Mouse (Mus musculus): ENCODE measurements around the gene Parl. TPM values are rescaled to one million over a fixed set of nuclear protein-coding genes. Genes with fewer than 3 reads are reported as not detected.

Gene Parl
- total RNA-seq (2021), result 10 to 100 TPM; 62.8 to 65.7 TPM

GRCm38 (mm10) chr16:20301770-20302649, at the start of gene Parl:
Parl (minus strand) TSS chr16:20302387.
- DNase-seq (ENCODE audit: extremely low spot score in 1 of 2, low spot score in 2 of 2), result peak; percentile 73 to 90
- intact Hi-C loops (cut with DNase I), result loop anchor here (5.0 kb wide), 1 partner anchor 60 kb away; the partner anchor contains the start of gene Map6d1

GRCm38 (mm10) chr16:20345464-20345863, 43.3 kb upstream of the Parl start:
- DNase-seq (ENCODE audit: extremely low spot score in 1 of 2, low spot score in 2 of 2), result no peak

GRCm38 (mm10) chr16:20338616-20339015, 36.4 kb upstream of the Parl start:
- intact Hi-C loops (cut with DNase I), result no loop called here
- peak in 1 of 2 experiments; percentile 12 for DNase-seq (ENCODE audit: extremely low spot score in 1 of 2, low spot score in 2 of 2)

More at GRCm38 (mm10) chr16:20345464-20345863, 43.3 kb upstream of the Parl start:
- intact Hi-C loops (cut with DNase I), result no loop called here

- no peak for DNase-seq (ENCODE audit: extremely low spot score in 1 of 2, low spot score in 2 of 2)
- intact Hi-C loops (cut with DNase I), result no loop called here
These were observed 32.7 kb upstream of the Parl start for GRCm38 (mm10) chr16:20334918-20335317.

GRCm38 (mm10) chr16:20328306-20328705, 26.1 kb upstream of the Parl start:
- DNase-seq (ENCODE audit: extremely low spot score in 1 of 2, low spot score in 2 of 2), result no peak
- intact Hi-C loops (cut with DNase I), result no loop called here

- intact Hi-C loops (cut with DNase I), result no loop called here
- no peak for DNase-seq (ENCODE audit: extremely low spot score in 1 of 2, low spot score in 2 of 2)
These were observed 23.1 kb upstream of the Parl start, which contains the start of gene Cyp2ab1 for GRCm38 (mm10) chr16:20325286-20325685. Cyp2ab1 (minus strand) TSS chr16:20325404.

GRCm38 (mm10) chr16:20323907-20324306, 21.7 kb upstream of the Parl start:
- intact Hi-C loops (cut with DNase I), result no loop called here
- no peak for DNase-seq (ENCODE audit: extremely low spot score in 1 of 2, low spot score in 2 of 2)

- DNase-seq (ENCODE audit: extremely low spot score in 1 of 2, low spot score in 2 of 2), result no peak
- intact Hi-C loops (cut with DNase I), result no loop called here
These were observed 20.1 kb upstream of the Parl start for GRCm38 (mm10) chr16:20322274-20322673.

- DNase-seq (ENCODE audit: extremely low spot score in 1 of 2, low spot score in 2 of 2), result no peak
- intact Hi-C loops (cut with DNase I), result no loop called here
These were observed 14.6 kb upstream of the Parl start for GRCm38 (mm10) chr16:20316770-20317169.

- intact Hi-C loops (cut with DNase I), result no loop called here
- no peak for DNase-seq (ENCODE audit: extremely low spot score in 1 of 2, low spot score in 2 of 2)
These were observed 13.1 kb upstream of the Parl start for GRCm38 (mm10) chr16:20315266-20315665.

- no peak for DNase-seq (ENCODE audit: extremely low spot score in 1 of 2, low spot score in 2 of 2)
- intact Hi-C loops (cut with DNase I), result no loop called here
These were observed 10.1 kb upstream of the Parl start for GRCm38 (mm10) chr16:20312272-20312671.

- no peak for DNase-seq (ENCODE audit: extremely low spot score in 1 of 2, low spot score in 2 of 2)
- intact Hi-C loops (cut with DNase I), result loop anchor here (5.0 kb wide), 1 partner anchor 58 kb away; the partner anchor contains the start of gene Map6d1
These were observed 2.1 kb downstream of the Parl start for GRCm38 (mm10) chr16:20300076-20300475.

- intact Hi-C loops (cut with DNase I), result no loop called here
- DNase-seq (ENCODE audit: extremely low spot score in 1 of 2, low spot score in 2 of 2), result no peak
These were observed 21.9 kb downstream of the Parl start for GRCm38 (mm10) chr16:20280238-20280637.

- DNase-seq (ENCODE audit: extremely low spot score in 1 of 2, low spot score in 2 of 2), result no peak
- intact Hi-C loops (cut with DNase I), result loop anchor here (5.0 kb wide), 1 partner anchor 37 kb away; the partner anchor contains the start of gene Map6d1
These were observed 22.8 kb downstream of the Parl start for GRCm38 (mm10) chr16:20279395-20279794.

GRCm38 (mm10) chr16:20272994-20273393, 29.2 kb downstream of the Parl start:
- intact Hi-C loops (cut with DNase I), result no loop called here
- DNase-seq (ENCODE audit: extremely low spot score in 1 of 2, low spot score in 2 of 2), result no peak

GRCm38 (mm10) chr16:20271339-20271738, 30.8 kb downstream of the Parl start:
- no peak for DNase-seq (ENCODE audit: extremely low spot score in 1 of 2, low spot score in 2 of 2)
- intact Hi-C loops (cut with DNase I), result no loop called here

GRCm38 (mm10) chr16:20265089-20265488, 37.1 kb downstream of the Parl start:
- intact Hi-C loops (cut with DNase I), result no loop called here

GRCm38 (mm10) chr16:20257926-20258325, 44.3 kb downstream of the Parl start:
- DNase-seq (ENCODE audit: extremely low spot score in 1 of 2, low spot score in 2 of 2), result no peak
- intact Hi-C loops (cut with DNase I), result no loop called here

More at GRCm38 (mm10) chr16:20265089-20265488, 37.1 kb downstream of the Parl start:
- no peak for DNase-seq (ENCODE audit: extremely low spot score in 1 of 2, low spot score in 2 of 2)

GRCm38 (mm10) chr16:20248442-20249174, 53.6 kb downstream of the Parl start:
- DNase-seq (ENCODE audit: extremely low spot score in 1 of 2, low spot score in 2 of 2), result no peak
- intact Hi-C loops (cut with DNase I), result no loop called here

GRCm38 (mm10) chr16:20247103-20247502, 55.1 kb downstream of the Parl start:
- no peak for DNase-seq (ENCODE audit: extremely low spot score in 1 of 2, low spot score in 2 of 2)
- intact Hi-C loops (cut with DNase I), result no loop called here
